Comparison of ENCODE assay signal across 8 mouse cellular contexts in the genomic region with DNA sequence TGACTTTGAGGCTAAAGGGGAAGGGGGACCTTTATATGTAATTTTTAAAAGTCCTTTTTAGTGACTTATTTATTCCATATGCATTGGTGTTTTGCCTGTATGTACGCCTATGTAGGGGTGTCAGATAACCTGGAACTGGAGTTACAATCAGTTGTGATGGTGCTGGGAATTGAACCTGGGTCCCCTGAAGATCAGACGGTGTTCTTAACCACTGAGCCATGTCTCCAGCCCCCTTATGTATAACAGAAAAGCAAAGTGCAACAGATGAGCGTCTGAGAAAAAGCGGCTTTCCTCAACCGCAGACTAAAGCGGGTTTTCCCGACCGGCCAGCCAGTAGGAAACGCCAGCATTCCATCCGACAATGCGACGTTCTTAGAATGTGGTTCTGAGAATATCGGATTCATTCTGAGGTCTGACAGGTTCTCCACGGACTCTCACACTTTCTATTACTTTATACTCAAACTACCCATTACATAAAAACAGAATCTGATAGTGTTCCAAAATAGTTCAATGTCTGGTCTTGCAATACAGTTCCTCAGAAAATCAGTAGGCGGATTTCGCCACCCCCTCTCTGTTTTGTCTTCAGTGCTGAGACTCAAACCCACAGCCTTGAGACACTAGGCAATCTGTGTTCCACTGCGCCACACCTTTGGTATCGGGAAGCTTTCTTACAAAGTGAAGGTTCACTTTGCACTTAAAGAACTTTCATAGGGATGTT. TPM values are rescaled to one million over a fixed set of nuclear protein-coding genes. Genes with fewer than 3 reads are reported as not detected.
DNase-seq lines count a peak whose midpoint lies in the region; ATAC-seq and TF ChIP-seq lines count a peak whose summit lies in the region.
"Had no signal": no experiment of that assay in that cellular context is flagged by ENCODE, and none has a peak within 500 bp of the region (broad histone marks: within the 10 kb centered on the region; RNA-seq: fewer than 3 reads in every experiment).

No protein-coding gene starts in this region.

- WGBS in kidney, embryonic 16.5 days: 93% methylated on average over 18 of the region's 18 CpGs
- 94% methylated on average over 18 of the region's 18 CpGs for WGBS in embryonic facial prominence, embryonic 13.5 days
- WGBS in hindbrain, postnatal 0 days: 91% methylated on average over 18 of the region's 18 CpGs
- 93% methylated on average over 18 of the region's 18 CpGs for WGBS in midbrain, postnatal 0 days

- no peak overlapping the region for H3K4me2 ChIP-seq in kidney, embryonic 16.5 days (replicated peaks; ENCODE audit: low read depth, low read length)
- H3K4me2 ChIP-seq in embryonic facial prominence, embryonic 13.5 days: peak overlapping the region; percentile 71
- peak overlapping the region; percentile 67 for H3K4me2 ChIP-seq in hindbrain, postnatal 0 days (ENCODE audit: low read depth, low read length)
- peak overlapping the region; percentile 61; the same call in 1 of the 2 replicates for H3K4me2 ChIP-seq in midbrain, postnatal 0 days (ENCODE audit: low read depth, low read length, poor library complexity, severe bottlenecking)

- no peak for ATAC-seq in kidney, embryonic 16.5 days (ENCODE audit: low FRiP score, low TSS enrichment)
- ATAC-seq in embryonic facial prominence, embryonic 13.5 days (ENCODE audit: insufficient number of reproducible peaks, insufficient read depth, low FRiP score, low TSS enrichment, low read depth): no peak
- ATAC-seq in hindbrain, postnatal 0 days: no peak
- ATAC-seq in midbrain, postnatal 0 days (ENCODE audit: low FRiP score): no peak

- H3K4me1 ChIP-seq in kidney, embryonic 16.5 days (ENCODE audit: insufficient read depth, low read length): peaks cover 22% of the 10 kb centered on the region
- peaks cover 9% of the 10 kb centered on the region for H3K4me1 ChIP-seq in embryonic facial prominence, embryonic 13.5 days
- peaks cover 5% of the 10 kb centered on the region; the same call in 1 of the 2 replicates for H3K4me1 ChIP-seq in hindbrain, postnatal 0 days (ENCODE audit: insufficient read depth, low read length)
- H3K4me1 ChIP-seq in midbrain, postnatal 0 days (ENCODE audit: insufficient read depth, low read length): peaks cover 4% of the 10 kb centered on the region

- H3K4me3 ChIP-seq in kidney, embryonic 16.5 days (ENCODE audit: low read length): 0 out of 2 replicates have a peak overlapping the region, but pooled peaks have one; percentile 86
- H3K4me3 ChIP-seq in embryonic facial prominence, embryonic 13.5 days: 0 out of 2 replicates have a peak overlapping the region, but pooled peaks have one; percentile 76
- H3K4me3 ChIP-seq in hindbrain, postnatal 0 days (ENCODE audit: low read length): 0 out of 2 replicates have a peak overlapping the region, but pooled peaks have one; percentile 65
- peak overlapping the region; percentile 72; the same call in 1 of the 2 replicates for H3K4me3 ChIP-seq in midbrain, postnatal 0 days (ENCODE audit: low read depth, low read length)

- no peak overlapping the region for H3K9ac ChIP-seq in kidney, embryonic 16.5 days (replicated peaks; ENCODE audit: low read length)
- 0 out of 2 replicates have a peak overlapping the region, but pooled peaks have one; percentile 7 for H3K9ac ChIP-seq in embryonic facial prominence, embryonic 13.5 days
- H3K9ac ChIP-seq in hindbrain, postnatal 0 days (replicated peaks; ENCODE audit: low read length): no peak overlapping the region; the same call in 1 of the 2 replicates
- H3K9ac ChIP-seq in midbrain, postnatal 0 days (replicated peaks; ENCODE audit: low read length, poor library complexity, severe bottlenecking): no peak overlapping the region
- H3K9ac ChIP-seq: embryonic facial prominence, embryonic 15.5 days had no signal

- peaks cover 5% of the 10 kb centered on the region; the same call in 1 of the 2 replicates for H3K36me3 ChIP-seq in kidney, embryonic 16.5 days (ENCODE audit: insufficient read depth, low read length)
- H3K36me3 ChIP-seq in embryonic facial prominence, embryonic 13.5 days: peaks cover 13% of the 10 kb centered on the region; the same call in 1 of the 2 replicates
- 0 out of 2 replicates have a peak, but pooled peaks cover 7% of the 10 kb centered on the region for H3K36me3 ChIP-seq in hindbrain, postnatal 0 days (ENCODE audit: insufficient read depth, low read length)
- peaks cover 6% of the 10 kb centered on the region; the same call in 1 of the 2 replicates for H3K36me3 ChIP-seq in midbrain, postnatal 0 days (ENCODE audit: insufficient read depth, low read length)

- H3K27me3 ChIP-seq in kidney, embryonic 16.5 days (ENCODE audit: insufficient read depth, low read length): no peaks in the 10 kb centered on the region
- H3K27me3 ChIP-seq in embryonic facial prominence, embryonic 13.5 days: no peaks in the 10 kb centered on the region
- no peaks in the 10 kb centered on the region for H3K27me3 ChIP-seq in hindbrain, postnatal 0 days (ENCODE audit: insufficient read depth, low read length)
- no peaks in the 10 kb centered on the region for H3K27me3 ChIP-seq in midbrain, postnatal 0 days (ENCODE audit: insufficient read depth, low read length)
- H3K27me3 ChIP-seq: embryonic facial prominence, embryonic 15.5 days had no signal

- no peak for TF ChIP-seq CTCF in hindbrain, postnatal 0 days (IDR thresholded peaks at IDR 0.05; ENCODE audit: low read depth)
- TF ChIP-seq CTCF in midbrain, postnatal 0 days (IDR thresholded peaks at IDR 0.05): no peak

- H3K27ac ChIP-seq in kidney, embryonic 16.5 days (ENCODE audit: low read length): no peak overlapping the region
- H3K27ac ChIP-seq in embryonic facial prominence, embryonic 13.5 days: no peak overlapping the region
- no peak overlapping the region for H3K27ac ChIP-seq in hindbrain, postnatal 0 days
- no peak overlapping the region for H3K27ac ChIP-seq in midbrain, postnatal 0 days (ENCODE audit: low read depth, low read length)
- H3K27ac ChIP-seq: embryonic facial prominence, embryonic 15.5 days had no signal

- H3K9me3 ChIP-seq in kidney, embryonic 16.5 days (ENCODE audit: low read length): no peaks in the 10 kb centered on the region
- no peaks in the 10 kb centered on the region for H3K9me3 ChIP-seq in embryonic facial prominence, embryonic 13.5 days
- no peaks in the 10 kb centered on the region for H3K9me3 ChIP-seq in hindbrain, postnatal 0 days (ENCODE audit: low read length)
- H3K9me3 ChIP-seq in midbrain, postnatal 0 days (ENCODE audit: low read length): no peaks in the 10 kb centered on the region
- H3K9me3 ChIP-seq: embryonic facial prominence, embryonic 15.5 days had no signal

- no peak for DNase-seq in kidney, postnatal 4 days
- DNase-seq in hindbrain, postnatal 0 days (ENCODE audit: low spot score): no peak
- no peak for DNase-seq in midbrain, postnatal 0 days (ENCODE audit: low spot score)
- DNase-seq in layer of hippocampus, postnatal 36 days: no peak
- no peak for DNase-seq in spleen, postnatal 10 days (ENCODE audit: low spot score in 2 of 2)

RNA-seq across cellular contexts. Expression of a gene that starts 1.6 kb away (rescaled TPM):
- 85.0 and 85.9 TPM in 2 replicates for polyA plus RNA-seq in kidney, embryonic 16.5 days (2015; fragmentation: Nextera tagmentation; extraction: Ambion mirVana)
- polyA plus RNA-seq in embryonic facial prominence, embryonic 13.5 days (2015; fragmentation: Nextera tagmentation; extraction: Ambion mirVana): 59.7 and 74.1 TPM in 2 replicates
- total RNA-seq in hindbrain, postnatal 0 days (2014; rRNA removed): 66.6 and 74.8 TPM in 2 replicates
- 101 and 110 TPM in 2 replicates for polyA plus RNA-seq in hindbrain, postnatal 0 days (2015; fragmentation: Nextera tagmentation; extraction: Ambion mirVana)
- 54.2 and 60.5 TPM in 2 replicates for total RNA-seq in midbrain, postnatal 0 days (2014; rRNA removed)
- 91.2 and 101 TPM in 2 replicates for polyA plus RNA-seq in midbrain, postnatal 0 days (2015; fragmentation: Nextera tagmentation; extraction: Ambion mirVana)
- total RNA-seq in layer of hippocampus, postnatal 36 days (2021): 10 to 100 TPM; 36.1 to 45.4 TPM

RNA-seq across cellular contexts. Expression of a gene that starts 1.8 kb away (rescaled TPM):
- 46.1 and 48.8 TPM in 2 replicates for polyA plus RNA-seq in kidney, embryonic 16.5 days (2015; fragmentation: Nextera tagmentation; extraction: Ambion mirVana)
- 21.4 and 24.5 TPM in 2 replicates for polyA plus RNA-seq in embryonic facial prominence, embryonic 13.5 days (2015; fragmentation: Nextera tagmentation; extraction: Ambion mirVana)
- 109 and 112 TPM in 2 replicates for total RNA-seq in hindbrain, postnatal 0 days (2014; rRNA removed)
- polyA plus RNA-seq in hindbrain, postnatal 0 days (2015; fragmentation: Nextera tagmentation; extraction: Ambion mirVana): 63.4 and 65.0 TPM in 2 replicates
- total RNA-seq in midbrain, postnatal 0 days (2014; rRNA removed): 110 and 116 TPM in 2 replicates
- polyA plus RNA-seq in midbrain, postnatal 0 days (2015; fragmentation: Nextera tagmentation; extraction: Ambion mirVana): 66.1 and 69.2 TPM in 2 replicates
- 100 to 1,000 TPM; 119 to 126 TPM for total RNA-seq in layer of hippocampus, postnatal 36 days (2021)

RNA-seq across cellular contexts. Expression of a gene that starts 29.1 kb away (rescaled TPM):
- polyA plus RNA-seq in kidney, embryonic 16.5 days (2015; fragmentation: Nextera tagmentation; extraction: Ambion mirVana): 38.7 and 45.6 TPM in 2 replicates
- polyA plus RNA-seq in embryonic facial prominence, embryonic 13.5 days (2015; fragmentation: Nextera tagmentation; extraction: Ambion mirVana): 49.5 and 60.3 TPM in 2 replicates
- total RNA-seq in hindbrain, postnatal 0 days (2014; rRNA removed): 68.1 and 73.5 TPM in 2 replicates
- polyA plus RNA-seq in hindbrain, postnatal 0 days (2015; fragmentation: Nextera tagmentation; extraction: Ambion mirVana): 33.8 and 35.3 TPM in 2 replicates
- 82.2 and 83.0 TPM in 2 replicates for total RNA-seq in midbrain, postnatal 0 days (2014; rRNA removed)
- 38.6 and 43.7 TPM in 2 replicates for polyA plus RNA-seq in midbrain, postnatal 0 days (2015; fragmentation: Nextera tagmentation; extraction: Ambion mirVana)
- 10 to 100 TPM; 80.9 to 95.6 TPM for total RNA-seq in layer of hippocampus, postnatal 36 days (2021)

RNA-seq across cellular contexts. Expression of a gene that starts 40.9 kb away (rescaled TPM):
- polyA plus RNA-seq in kidney, embryonic 16.5 days (2015; fragmentation: Nextera tagmentation; extraction: Ambion mirVana): 3.5 and 4.1 TPM in 2 replicates
- polyA plus RNA-seq in embryonic facial prominence, embryonic 13.5 days (2015; fragmentation: Nextera tagmentation; extraction: Ambion mirVana): 4.8 and 5.1 TPM in 2 replicates
- total RNA-seq in hindbrain, postnatal 0 days (2014; rRNA removed): 2.8 and 2.9 TPM in 2 replicates
- 1.6 TPM in 2 replicates for polyA plus RNA-seq in hindbrain, postnatal 0 days (2015; fragmentation: Nextera tagmentation; extraction: Ambion mirVana)
- total RNA-seq in midbrain, postnatal 0 days (2014; rRNA removed): 3.3 and 4.9 TPM in 2 replicates
- 1.9 and 2.3 TPM in 2 replicates for polyA plus RNA-seq in midbrain, postnatal 0 days (2015; fragmentation: Nextera tagmentation; extraction: Ambion mirVana)
- under 1 TPM; 0.25 to 0.85 TPM for total RNA-seq in layer of hippocampus, postnatal 36 days (2021)

RNA-seq across cellular contexts. Expression of a gene that starts 58.4 kb away (rescaled TPM):
- polyA plus RNA-seq in kidney, embryonic 16.5 days (2015; fragmentation: Nextera tagmentation; extraction: Ambion mirVana): 119 and 120 TPM in 2 replicates
- polyA plus RNA-seq in embryonic facial prominence, embryonic 13.5 days (2015; fragmentation: Nextera tagmentation; extraction: Ambion mirVana): 75.2 and 80.0 TPM in 2 replicates
- 83.9 and 94.0 TPM in 2 replicates for total RNA-seq in hindbrain, postnatal 0 days (2014; rRNA removed)
- 71.9 and 73.3 TPM in 2 replicates for polyA plus RNA-seq in hindbrain, postnatal 0 days (2015; fragmentation: Nextera tagmentation; extraction: Ambion mirVana)
- total RNA-seq in midbrain, postnatal 0 days (2014; rRNA removed): 74.3 and 100 TPM in 2 replicates
- 77.0 and 78.7 TPM in 2 replicates for polyA plus RNA-seq in midbrain, postnatal 0 days (2015; fragmentation: Nextera tagmentation; extraction: Ambion mirVana)
- 10 to 100 TPM; 55.1 to 58.2 TPM for total RNA-seq in layer of hippocampus, postnatal 36 days (2021)
